Comparison of ENCODE assay signal across 13 mouse cellular contexts in the genomic region with DNA sequence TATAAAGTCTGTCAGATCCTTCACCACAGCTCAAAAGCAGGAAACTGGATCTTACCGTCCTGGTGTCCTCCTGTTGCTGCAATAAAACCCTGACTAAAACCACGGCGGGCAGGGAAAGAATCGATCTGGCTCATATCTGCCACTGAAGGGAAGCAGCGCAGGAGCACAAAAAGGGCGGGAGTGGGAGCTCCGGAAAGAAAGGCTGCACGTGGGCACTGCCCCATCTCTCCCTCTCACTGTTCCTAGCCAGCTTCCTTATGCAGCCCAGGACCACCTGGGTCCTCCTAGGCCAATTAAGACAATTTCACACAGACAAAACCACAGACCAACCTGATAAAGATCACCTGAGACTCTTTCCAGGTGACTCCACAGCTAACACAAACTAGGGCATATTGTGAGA. TPM values are rescaled to one million over a fixed set of nuclear protein-coding genes. Genes with fewer than 3 reads are reported as not detected.
A peak's percentile ranks its signal among the peaks of the same experiment; 100 is the strongest.
DNase-seq lines count a peak whose midpoint lies in the region; ATAC-seq and TF ChIP-seq lines count a peak whose summit lies in the region.
"Had no signal": no experiment of that assay in that cellular context is flagged by ENCODE, and none has a peak within 500 bp of the region (broad histone marks: within the 10 kb centered on the region; RNA-seq: fewer than 3 reads in every experiment).

No protein-coding gene starts in this region.

- no peak overlapping the region for H3K4me2 ChIP-seq in hindbrain, postnatal 0 days (ENCODE audit: low read depth, low read length)
- H3K4me2 ChIP-seq in liver, embryonic 15.5 days, result peak overlapping the region; percentile 10; the same call in 1 of the 2 replicates
- H3K4me2 ChIP-seq in midbrain, embryonic 16.5 days (ENCODE audit: low read length), result no peak overlapping the region
- H3K4me2 ChIP-seq: midbrain, embryonic 13.5 days had no signal

- no peaks in the 10 kb centered on the region for H3K9me3 ChIP-seq in hindbrain, embryonic 10.5 days
- H3K9me3 ChIP-seq in hindbrain, postnatal 0 days (ENCODE audit: low read length), result no peaks in the 10 kb centered on the region
- H3K9me3 ChIP-seq in MEL (replicated peaks; ENCODE audit: insufficient read depth, low read length), result no peaks in the 10 kb centered on the region
- H3K9me3 ChIP-seq in liver, embryonic 15.5 days (replicated peaks), result no peaks in the 10 kb centered on the region
- H3K9me3 ChIP-seq in midbrain, embryonic 16.5 days (replicated peaks; ENCODE audit: control insufficient read depth, low read length, poor library complexity, severe bottlenecking), result no peaks in the 10 kb centered on the region
- H3K9me3 ChIP-seq: embryonic facial prominence, embryonic 13.5 days; forebrain, embryonic 10.5 days; midbrain, embryonic 13.5 days; stomach, embryonic 15.5 days had no signal

- TF ChIP-seq EP300 in MEL (IDR thresholded peaks at IDR 0.05; ENCODE audit: low read depth in 1 of 2, low read length in 2 of 2), result no peak

- no peak for DNase-seq in hindbrain, embryonic 10.5 days (ENCODE audit: low spot score)
- DNase-seq in hindbrain, postnatal 0 days (ENCODE audit: low spot score), result no peak
- DNase-seq in CD4-positive helper T cell, adult 2 months (ENCODE audit: low read depth, low spot score), result peak; percentile 10
- DNase-seq in MEL (ENCODE audit: low read depth, low spot score), result peak; percentile 62
- DNase-seq in left cerebral cortex, postnatal 10 days (ENCODE audit: extremely low spot score in 1 of 2, low spot score in 2 of 2), result no peak
- no peak for DNase-seq in gastrocnemius, postnatal 14 days
- DNase-seq: cerebellum, adult 11 months had no signal

- peaks cover 40% of the 10 kb centered on the region for H3K4me1 ChIP-seq in hindbrain, embryonic 10.5 days (replicated peaks)
- no peaks in the 10 kb centered on the region for H3K4me1 ChIP-seq in hindbrain, postnatal 0 days (ENCODE audit: insufficient read depth, low read length)
- peaks cover 0 to 13% of the 10 kb centered on the region in 2 experiments; a peak in 2 of 4 replicates for H3K4me1 ChIP-seq in MEL (ENCODE audit: control insufficient read depth in 1 of 2, insufficient read depth in 2 of 2, low read length in 2 of 2)
- peaks cover 33% of the 10 kb centered on the region for H3K4me1 ChIP-seq in liver, embryonic 15.5 days (replicated peaks)
- peaks cover 12% of the 10 kb centered on the region for H3K4me1 ChIP-seq in midbrain, embryonic 16.5 days (ENCODE audit: control insufficient read depth, insufficient read depth, low read length)

- H3K27ac ChIP-seq in hindbrain, embryonic 10.5 days, result 0 out of 2 replicates have a peak overlapping the region, but pooled peaks have one; percentile 29
- no peak overlapping the region for H3K27ac ChIP-seq in hindbrain, postnatal 0 days
- H3K27ac ChIP-seq in MEL (ENCODE audit: control insufficient read depth, low read depth, low read length), result no peak overlapping the region; the same call in 1 of the 2 replicates
- no peak overlapping the region for H3K27ac ChIP-seq in liver, embryonic 15.5 days (replicated peaks)
- no peak overlapping the region for H3K27ac ChIP-seq in midbrain, embryonic 16.5 days (ENCODE audit: low read length)
- H3K27ac ChIP-seq: embryonic facial prominence, embryonic 13.5 days; forebrain, embryonic 10.5 days; midbrain, embryonic 13.5 days; stomach, embryonic 15.5 days had no signal

- no peak for TF ChIP-seq CTCF in hindbrain, postnatal 0 days (IDR thresholded peaks at IDR 0.05; ENCODE audit: low read depth)
- no peak for TF ChIP-seq CTCF in MEL (IDR thresholded peaks at IDR 0.05 in 2 of 3, conservative IDR thresholded peaks at IDR 0.05 in 1 of 3; ENCODE audit: control insufficient read depth in 1 of 3, insufficient read depth in 1 of 3, low read depth in 2 of 3, low read length in 3 of 3, poor library complexity in 1 of 3, severe bottlenecking in 1 of 3)

- no peaks in the 10 kb centered on the region for H3K36me3 ChIP-seq in hindbrain, embryonic 10.5 days
- H3K36me3 ChIP-seq in hindbrain, postnatal 0 days (ENCODE audit: insufficient read depth, low read length), result no peaks in the 10 kb centered on the region
- peaks cover 0 to 15% of the 10 kb centered on the region in 2 experiments; a peak in 2 of 4 replicates for H3K36me3 ChIP-seq in MEL (ENCODE audit: control insufficient read depth in 1 of 2, insufficient read depth in 2 of 2, low read length in 2 of 2)
- H3K36me3 ChIP-seq in liver, embryonic 15.5 days (replicated peaks), result no peaks in the 10 kb centered on the region
- no peaks in the 10 kb centered on the region for H3K36me3 ChIP-seq in midbrain, embryonic 16.5 days (ENCODE audit: control insufficient read depth, insufficient read depth, low read length)
- H3K36me3 ChIP-seq: embryonic facial prominence, embryonic 13.5 days; forebrain, embryonic 10.5 days; midbrain, embryonic 13.5 days; stomach, embryonic 15.5 days had no signal

- no peak overlapping the region for H3K4me3 ChIP-seq in hindbrain, embryonic 10.5 days
- no peak overlapping the region for H3K4me3 ChIP-seq in hindbrain, postnatal 0 days (ENCODE audit: low read length)
- peak overlapping the region; percentile 42 to 63 for H3K4me3 ChIP-seq in MEL (ENCODE audit: control insufficient read depth in 1 of 2, insufficient read depth in 1 of 2, low read depth in 2 of 2, low read length in 2 of 2)
- no peak overlapping the region for H3K4me3 ChIP-seq in liver, embryonic 15.5 days (replicated peaks)
- H3K4me3 ChIP-seq in midbrain, embryonic 16.5 days (ENCODE audit: low read depth, low read length), result no peak overlapping the region
- H3K4me3 ChIP-seq: embryonic facial prominence, embryonic 13.5 days; forebrain, embryonic 10.5 days; midbrain, embryonic 13.5 days; stomach, embryonic 15.5 days had no signal

- TF ChIP-seq RAD21 in MEL (IDR thresholded peaks at IDR 0.05; ENCODE audit: low read depth, low read length), result no peak

- ATAC-seq in hindbrain, postnatal 0 days, result no peak
- no peak for ATAC-seq in liver, embryonic 15.5 days (ENCODE audit: insufficient read depth)
- no peak for ATAC-seq in midbrain, embryonic 16.5 days
- ATAC-seq: midbrain, embryonic 13.5 days had no signal

- intact Hi-C loops in left cerebral cortex, postnatal 10 days (cut with DNase I), result no loop called here
- intact Hi-C loops in gastrocnemius, postnatal 14 days (cut with DNase I; ENCODE audit: low total_unique reads), result loop anchor here (10.0 kb wide), 1 partner anchor 53 kb away; no protein-coding TSS in a partner anchor

- H3K27me3 ChIP-seq in hindbrain, embryonic 10.5 days (ENCODE audit: insufficient read depth, poor library complexity, severe bottlenecking), result peaks cover 56% of the 10 kb centered on the region
- no peaks in the 10 kb centered on the region for H3K27me3 ChIP-seq in hindbrain, postnatal 0 days (ENCODE audit: insufficient read depth, low read length)
- H3K27me3 ChIP-seq in MEL (ENCODE audit: control insufficient read depth in 1 of 2, insufficient read depth in 2 of 2, low read length in 2 of 2), result no peaks in the 10 kb centered on the region
- H3K27me3 ChIP-seq in liver, embryonic 15.5 days, result peaks cover 66% of the 10 kb centered on the region
- H3K27me3 ChIP-seq in midbrain, embryonic 16.5 days (ENCODE audit: control insufficient read depth, insufficient read depth, low read depth, low read length), result peaks cover 7% of the 10 kb centered on the region; the same call in 1 of the 2 replicates
- H3K27me3 ChIP-seq: stomach, embryonic 15.5 days had no signal

- TF ChIP-seq POLR2A in MEL (IDR thresholded peaks at IDR 0.05; ENCODE audit: control insufficient read depth in 1 of 2, insufficient read depth in 1 of 2, low read depth in 1 of 2, low read length in 2 of 2, poor library complexity in 1 of 2), result no peak

- no peaks in the 10 kb centered on the region for H3K79me2 ChIP-seq in MEL (ENCODE audit: control insufficient read depth, insufficient read depth, low read length, poor library complexity)

- H3K9ac ChIP-seq in hindbrain, postnatal 0 days (replicated peaks; ENCODE audit: low read length), result no peak overlapping the region
- H3K9ac ChIP-seq in MEL (ENCODE audit: control insufficient read depth, low read depth, low read length, poor library complexity, severe bottlenecking), result peak overlapping the region; percentile 45
- no peak overlapping the region for H3K9ac ChIP-seq in liver, embryonic 15.5 days
- no peak overlapping the region for H3K9ac ChIP-seq in midbrain, embryonic 16.5 days (ENCODE audit: low read depth, low read length)
- H3K9ac ChIP-seq: embryonic facial prominence, embryonic 13.5 days; midbrain, embryonic 13.5 days; stomach, embryonic 15.5 days had no signal

- 60% methylated on average over 8 of the region's 8 CpGs for WGBS in hindbrain, embryonic 10.5 days
- 63% methylated on average over 8 of the region's 8 CpGs for WGBS in hindbrain, postnatal 0 days
- WGBS in liver, embryonic 15.5 days (ENCODE audit: insufficient replicate concordance), result 16% methylated on average over 8 of the region's 8 CpGs
- WGBS in midbrain, embryonic 16.5 days, result 52% methylated on average over 8 of the region's 8 CpGs

RNA-seq across cellular contexts. Expression of a gene that starts 4.7 kb away (rescaled TPM):
- 2.8 and 5.2 TPM in 2 replicates for polyA plus RNA-seq in hindbrain, embryonic 10.5 days (2016; fragmentation: Nextera tagmentation; extraction: Ambion mirVana)
- total RNA-seq in hindbrain, postnatal 0 days (2014; rRNA removed), result 0.37 and 6.4 TPM in 2 replicates
- polyA plus RNA-seq in hindbrain, postnatal 0 days (2015; fragmentation: Nextera tagmentation; extraction: Ambion mirVana), result 2.5 and 3.4 TPM in 2 replicates
- total RNA-seq in MEL (2012; rRNA removed), result 0.19 TPM in 1 of 2 replicates, not detected in the other
- polyA plus RNA-seq in MEL (2012; ENCODE audit: insufficient read depth in 1 of 2, insufficient read length in 2 of 2, low read depth in 1 of 2, low replicate concordance in 2 of 2, missing spikeins in 1 of 2), result under 1 TPM in 1 of 2 experiments, not detected in 1; 0.96 TPM
- 1.5 and 1.7 TPM in 2 replicates for polyA plus RNA-seq in liver, embryonic 15.5 days (2015; fragmentation: Nextera tagmentation; extraction: Ambion mirVana)
- 1.8 TPM in 2 replicates for polyA plus RNA-seq in midbrain, embryonic 16.5 days (2015; fragmentation: Nextera tagmentation; extraction: Ambion mirVana)
- 1 to 10 TPM; 2.8 to 3.8 TPM for total RNA-seq in left cerebral cortex, postnatal 10 days (2021)
- total RNA-seq in gastrocnemius, postnatal 14 days (2021), result 100 to 1,000 TPM; 323 to 367 TPM

RNA-seq across cellular contexts. Expression of a gene that starts 51.2 kb away (rescaled TPM):
- 321 and 408 TPM in 2 replicates for polyA plus RNA-seq in hindbrain, embryonic 10.5 days (2016; fragmentation: Nextera tagmentation; extraction: Ambion mirVana)
- 139 and 148 TPM in 2 replicates for total RNA-seq in hindbrain, postnatal 0 days (2014; rRNA removed)
- 130 and 139 TPM in 2 replicates for polyA plus RNA-seq in hindbrain, postnatal 0 days (2015; fragmentation: Nextera tagmentation; extraction: Ambion mirVana)
- total RNA-seq in MEL (2012; rRNA removed), result 202 and 251 TPM in 2 replicates
- polyA plus RNA-seq in MEL (2012; ENCODE audit: insufficient read depth in 1 of 2, insufficient read length in 2 of 2, low read depth in 1 of 2, low replicate concordance in 2 of 2, missing spikeins in 1 of 2), result 100 to 1,000 TPM in 1 of 2 experiments, not detected in 1; 196 TPM
- 55.1 and 57.1 TPM in 2 replicates for polyA plus RNA-seq in liver, embryonic 15.5 days (2015; fragmentation: Nextera tagmentation; extraction: Ambion mirVana)
- 191 and 239 TPM in 2 replicates for polyA plus RNA-seq in midbrain, embryonic 16.5 days (2015; fragmentation: Nextera tagmentation; extraction: Ambion mirVana)
- 100 to 1,000 TPM; 125 to 129 TPM for total RNA-seq in left cerebral cortex, postnatal 10 days (2021)
- 10 to 100 TPM; 31.5 to 35.2 TPM for total RNA-seq in gastrocnemius, postnatal 14 days (2021)

RNA-seq across cellular contexts. Expression of a gene that starts 51.3 kb away (rescaled TPM):
- 19.9 and 21.2 TPM in 2 replicates for polyA plus RNA-seq in hindbrain, embryonic 10.5 days (2016; fragmentation: Nextera tagmentation; extraction: Ambion mirVana)
- 26.5 and 40.8 TPM in 2 replicates for total RNA-seq in hindbrain, postnatal 0 days (2014; rRNA removed)
- polyA plus RNA-seq in hindbrain, postnatal 0 days (2015; fragmentation: Nextera tagmentation; extraction: Ambion mirVana), result 47.8 and 49.0 TPM in 2 replicates
- total RNA-seq in MEL (2012; rRNA removed), result 13.3 and 14.6 TPM in 2 replicates
- 10 to 100 TPM in 1 of 2 experiments, not detected in 1; 10.7 TPM for polyA plus RNA-seq in MEL (2012; ENCODE audit: insufficient read depth in 1 of 2, insufficient read length in 2 of 2, low read depth in 1 of 2, low replicate concordance in 2 of 2, missing spikeins in 1 of 2)
- polyA plus RNA-seq in liver, embryonic 15.5 days (2015; fragmentation: Nextera tagmentation; extraction: Ambion mirVana), result 35.3 and 36.8 TPM in 2 replicates
- polyA plus RNA-seq in midbrain, embryonic 16.5 days (2015; fragmentation: Nextera tagmentation; extraction: Ambion mirVana), result 48.8 and 52.5 TPM in 2 replicates
- 10 to 100 TPM; 47.4 to 51.2 TPM for total RNA-seq in left cerebral cortex, postnatal 10 days (2021)
- 10 to 100 TPM; 45.4 to 48.2 TPM for total RNA-seq in gastrocnemius, postnatal 14 days (2021)

Comparison
In these comparisons a context has a peak if more than half of its experiments do, and no peak if none do; other contexts are left out.
1. DNase-seq: peak in CD4-positive helper T cell, adult 2 months (single experiment) and MEL (single experiment); none in hindbrain, embryonic 10.5 days (single experiment), hindbrain, postnatal 0 days (single experiment), left cerebral cortex, postnatal 10 days (0 of 2) and gastrocnemius, postnatal 14 days (single experiment).
2. H3K4me3 ChIP-seq: peak in MEL (2 of 2); none in hindbrain, embryonic 10.5 days (single experiment), hindbrain, postnatal 0 days (single experiment), liver, embryonic 15.5 days (single experiment) and midbrain, embryonic 16.5 days (single experiment).